Mouse (Mus musculus) heart, embryonic 10.5 days (tissue): ENCODE results near the gene Il1rl1. TPM values are rescaled to one million over a fixed set of nuclear protein-coding genes. Genes with fewer than 3 reads are reported as not detected.

Experiments used
- DNase-seq: peaks from one replicate; pipeline ENCODE4 v3.0.0-alpha.2; 2017; ENCODE audit warnings: low spot score
- H3K27ac ChIP-seq: fragments of 300-500 bp; sonication (generic); 2 replicates; pipeline ENCODE4 v1.5.1; 2016; ENCODE audit warnings: mild to moderate bottlenecking
- H3K27me3 ChIP-seq: fragments of 300-500 bp; sonication (generic); 2 replicates; pipeline ENCODE4 v1.6.1; 2016; ENCODE audit warnings: mild to moderate bottlenecking; ENCODE audit not compliant: poor library complexity, insufficient read depth, severe bottlenecking
- H3K36me3 ChIP-seq: fragments of 300-500 bp; sonication (generic); 2 replicates; pipeline ENCODE4 v1.6.1; 2016; ENCODE audit warnings: mild to moderate bottlenecking, moderate library complexity
- H3K4me1 ChIP-seq: fragments of 300-500 bp; sonication (generic); 2 replicates; pipeline ENCODE4 v1.6.1; 2016; ENCODE audit warnings: mild to moderate bottlenecking
- H3K4me3 ChIP-seq: fragments of 300-500 bp; sonication (generic); 2 replicates; pipeline ENCODE4 v1.5.1; 2016; ENCODE audit warnings: mild to moderate bottlenecking, moderate library complexity
- H3K9me3 ChIP-seq: fragments of 300-500 bp; sonication (generic); 2 replicates; pipeline ENCODE4 v1.6.1; 2016; ENCODE audit warnings: mild to moderate bottlenecking, moderate library complexity
- WGBS: fragments of 180-500 bp; shearing (Covaris S2); methylation state at CpG from one replicate; pipeline ENCODE4 v1.1.7; 2016; 5-methylcytosine and 5-hydroxymethylcytosine counted together
- polyA plus RNA-seq: library from polyadenylated mRNA; unstranded; fragments of >200 nt; fragmentation: Nextera tagmentation; extraction: Ambion mirVana; gene quantifications from 2 replicates; pipeline ENCODE4 v1.2.1, GENCODE M21; 2016

Il1rl1 gene
- polyA plus RNA-seq, 1 experiment from 2014 or later, result 0.06 TPM

DNA sequence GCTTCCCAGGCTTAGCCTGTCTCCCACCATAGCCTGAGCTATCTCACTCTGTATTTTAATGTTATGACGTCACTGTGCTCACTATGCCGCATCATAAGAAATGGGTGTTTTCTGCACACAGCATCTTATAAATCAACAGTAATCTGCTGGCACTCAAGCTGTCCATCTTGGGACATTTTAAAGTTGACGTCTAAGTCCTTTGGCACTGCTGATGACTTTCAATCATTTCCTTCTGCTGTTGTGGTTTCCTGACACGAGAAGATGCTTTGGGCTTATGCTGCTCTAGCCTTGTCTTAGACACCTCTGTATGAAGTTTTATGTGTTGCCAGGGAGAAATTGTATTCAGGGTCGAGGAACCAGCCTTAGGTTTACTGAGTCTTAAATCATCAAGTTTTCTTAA is 75.2 kb downstream of the Il1rl1 start:
- no peak for DNase-seq
- Histone ChIP-seq H3K36me3 (no peaks in the 10 kb centered on the region), H3K4me1 (no peaks in the 10 kb centered on the region), H3K4me3 (no peak overlapping the region), H3K27me3 (no peaks in the 10 kb centered on the region), H3K9me3 (no peaks in the 10 kb centered on the region), H3K27ac (no peak overlapping the region)
- WGBS, result 80% methylated on average over 5 of the region's 5 CpGs

Other genes with a start within 250 kb of the Il1rl1 start
- gene Il1r1, start 204.5 kb upstream of the Il1rl1 start, polyA plus RNA-seq, result 6.3 and 12.9 TPM in 2 replicates
- 1.8 and 2.3 TPM in 2 replicates for gene Il1rl2, start 105.0 kb upstream of the Il1rl1 start, polyA plus RNA-seq
- gene Il18r1, start 36.0 kb downstream of the Il1rl1 start, polyA plus RNA-seq, result not detected in 2 replicates
- gene Il18rap, start 85.8 kb downstream of the Il1rl1 start, polyA plus RNA-seq, result 0.09 and 0.14 TPM in 2 replicates
- not detected in 2 replicates for gene Slc9a4, start 150.5 kb downstream of the Il1rl1 start, polyA plus RNA-seq